Mouse (Mus musculus): ENCODE results near the gene Pkig.

DNA sequence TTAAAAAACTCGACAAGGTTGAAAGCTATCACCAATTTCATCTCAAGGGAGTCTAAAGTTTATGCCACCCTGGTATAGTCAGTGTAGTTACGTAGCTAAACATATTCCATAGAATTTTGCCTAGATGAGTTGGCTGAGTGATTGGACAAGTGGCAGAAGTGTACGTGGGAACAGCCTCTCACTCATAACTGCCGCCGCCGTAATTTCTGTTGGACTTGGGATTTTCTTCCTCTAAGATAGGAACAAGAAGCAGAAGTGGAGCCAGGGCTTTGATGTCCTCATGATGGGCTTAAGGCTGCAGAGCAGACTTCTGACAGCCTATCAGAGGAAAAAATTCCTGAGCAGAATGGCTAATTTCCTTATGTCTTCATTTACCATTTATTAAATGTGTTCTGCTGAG is 17.5 kb downstream of the Pkig start:
- TF ChIP-seq CTCF (IDR thresholded peaks at IDR 0.05; ENCODE audit: extremely low read depth, insufficient read depth, insufficient read length, insufficient replicate concordance) (no peak), POLR2A (IDR thresholded peaks at IDR 0.05; ENCODE audit: low read depth, low read length) (no peak)
